Mouse (Mus musculus): ENCODE data around the gene Slc25a43.

Gene Slc25a43

DNA sequence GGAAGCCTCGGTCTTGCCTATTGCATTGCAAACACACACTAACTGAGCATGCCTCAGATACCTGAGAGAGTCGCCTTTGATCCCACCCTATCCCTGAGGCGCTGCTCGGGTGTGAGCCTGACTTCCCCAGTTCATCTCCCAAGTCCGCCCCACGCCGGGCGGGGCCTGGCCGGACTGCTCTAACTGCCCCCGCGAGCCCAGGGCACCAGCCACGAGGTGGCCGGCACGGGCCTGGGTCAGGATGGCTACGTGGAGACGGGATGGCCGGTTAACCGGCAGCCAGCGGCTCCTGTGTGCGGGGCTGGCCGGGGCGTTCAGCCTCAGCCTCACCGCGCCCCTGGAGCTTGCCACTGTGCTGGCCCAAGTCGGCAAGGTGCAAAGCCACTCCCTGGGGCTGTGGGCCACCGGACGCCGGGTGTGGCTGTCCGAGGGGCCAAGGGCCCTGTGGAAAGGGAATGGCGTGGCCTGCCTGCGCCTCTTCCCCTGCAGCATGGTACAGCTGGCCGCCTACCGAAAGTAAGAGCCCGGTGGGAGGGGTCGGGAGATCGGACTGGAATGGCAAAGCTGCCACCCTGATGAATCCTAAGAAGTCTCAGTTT is at the start of gene Slc25a43:
Gene Slc25a43, plus strand, starts transcription at position 157 of the 599 bp plus-strand sequence.
- in situ Hi-C loops (cut with MseI, MboI), result loop anchor here (10.0 kb wide), 2 partner anchors 99 to 119 kb away; partner anchors contain the start of gene Akap17b (in 1 of the 2)

DNA sequence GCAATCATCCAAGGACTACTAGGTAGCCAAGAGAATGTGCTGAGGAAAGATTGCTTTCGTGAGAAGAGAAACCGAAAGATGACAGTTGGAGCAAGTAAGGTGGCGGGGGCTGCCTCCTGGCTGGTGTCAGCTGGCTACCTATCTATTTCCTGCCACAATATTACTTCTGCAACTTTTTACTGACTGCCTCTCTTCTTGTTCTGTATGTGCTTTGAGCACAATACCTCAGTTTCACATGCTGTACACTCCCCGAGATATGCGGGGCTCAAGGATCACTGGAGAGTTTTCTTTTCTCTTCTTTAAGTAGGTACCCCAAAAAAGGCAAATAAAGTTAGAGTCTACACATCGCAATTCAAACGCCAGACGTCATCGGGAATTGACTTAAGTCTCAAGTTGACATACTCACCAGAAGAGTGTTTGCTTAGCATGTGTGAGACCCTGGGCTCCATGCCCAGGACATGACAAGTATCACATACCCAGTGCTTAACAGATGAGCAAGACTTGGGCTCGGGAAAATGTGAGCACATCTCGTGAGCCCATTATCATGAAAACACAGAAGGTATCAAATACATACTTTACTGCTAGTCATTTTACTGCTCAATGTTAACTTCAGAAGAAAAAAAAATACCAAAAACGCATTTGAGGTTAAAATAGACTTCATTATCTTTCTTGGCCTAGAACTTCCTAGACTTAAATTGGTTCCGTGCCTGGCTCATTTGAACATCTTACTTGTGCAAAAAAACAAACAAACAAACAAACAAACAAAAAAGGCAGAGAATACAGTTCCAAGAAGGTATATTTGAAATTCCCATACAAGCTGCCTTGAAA is 3.1 kb upstream of the Slc25a43 start:
- in situ Hi-C loops (cut with MseI, MboI), result loop anchor here (10.0 kb wide), 2 partner anchors 96 to 116 kb away; partner anchors contain the start of gene Akap17b (in 1 of the 2)

DNA sequence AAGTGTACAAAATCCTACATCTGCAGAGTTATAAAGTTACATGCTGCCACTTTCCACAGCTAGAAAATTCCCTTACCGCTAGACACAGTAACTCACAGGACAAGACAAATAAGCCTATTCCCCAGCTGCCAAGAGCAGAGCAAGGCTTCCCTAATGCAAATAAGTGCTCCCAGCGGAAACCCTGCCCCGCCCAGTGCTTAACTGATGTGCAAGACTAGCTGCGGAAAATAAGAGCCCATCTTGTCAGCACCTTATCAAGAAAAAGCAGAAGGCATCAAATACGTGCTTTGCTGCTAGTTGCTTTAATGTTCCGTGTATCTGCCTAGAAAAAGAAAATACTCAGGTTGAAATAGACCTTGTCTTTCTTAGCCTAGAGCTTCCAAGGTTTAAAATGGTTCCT is 2.2 kb upstream of the Slc25a43 start:
- in situ Hi-C loops (cut with MseI, MboI), result loop anchor here (10.0 kb wide), 2 partner anchors 96 to 116 kb away; partner anchors contain the start of gene Akap17b (in 1 of the 2)

DNA sequence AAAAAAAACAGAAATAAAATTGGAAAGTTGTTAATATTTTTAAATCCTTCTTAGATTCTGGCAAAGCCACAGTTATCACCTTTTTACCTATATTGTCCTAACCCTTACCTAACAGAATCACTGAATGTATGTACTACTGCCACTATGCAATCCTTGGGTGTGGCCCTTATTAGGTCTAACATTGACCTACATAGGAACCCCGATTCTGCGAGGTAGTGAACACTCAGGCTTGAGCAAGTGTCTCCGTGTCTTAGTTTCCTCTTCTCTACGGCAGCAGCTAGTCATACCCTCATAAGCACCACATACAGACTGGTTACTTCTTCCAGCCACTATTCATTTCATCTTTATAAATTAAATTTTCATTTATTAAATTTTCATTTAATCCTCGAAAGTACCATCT is 715 bp upstream of the Slc25a43 start:
- in situ Hi-C loops (cut with MseI, MboI), result loop anchor here (10.0 kb wide), 2 partner anchors 98 to 118 kb away; partner anchors contain the start of gene Akap17b (in 1 of the 2)

DNA sequence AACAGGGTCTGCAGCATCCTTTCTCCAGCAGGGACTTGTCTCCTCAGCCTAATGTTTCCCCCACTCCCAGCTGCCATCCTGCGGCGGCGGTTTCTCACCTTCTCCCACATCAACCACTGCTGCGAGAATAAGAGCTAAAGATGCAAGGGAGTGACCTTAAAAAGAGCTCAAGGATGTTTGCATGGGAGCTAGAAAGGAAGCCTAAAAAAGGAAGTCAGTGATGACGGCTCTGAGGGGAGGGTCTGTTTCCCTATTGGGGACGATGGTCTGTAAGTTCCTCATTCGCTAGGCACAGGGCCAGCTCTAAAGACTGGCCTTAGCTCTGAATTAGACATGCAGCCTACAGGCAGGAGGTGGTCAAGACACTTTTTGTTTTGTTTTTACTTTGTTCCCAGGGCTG is 1.3 kb downstream of the Slc25a43 start:
- in situ Hi-C loops (cut with MseI, MboI), result loop anchor here (10.0 kb wide), 2 partner anchors 100 to 120 kb away; partner anchors contain the start of gene Akap17b (in 1 of the 2)

DNA sequence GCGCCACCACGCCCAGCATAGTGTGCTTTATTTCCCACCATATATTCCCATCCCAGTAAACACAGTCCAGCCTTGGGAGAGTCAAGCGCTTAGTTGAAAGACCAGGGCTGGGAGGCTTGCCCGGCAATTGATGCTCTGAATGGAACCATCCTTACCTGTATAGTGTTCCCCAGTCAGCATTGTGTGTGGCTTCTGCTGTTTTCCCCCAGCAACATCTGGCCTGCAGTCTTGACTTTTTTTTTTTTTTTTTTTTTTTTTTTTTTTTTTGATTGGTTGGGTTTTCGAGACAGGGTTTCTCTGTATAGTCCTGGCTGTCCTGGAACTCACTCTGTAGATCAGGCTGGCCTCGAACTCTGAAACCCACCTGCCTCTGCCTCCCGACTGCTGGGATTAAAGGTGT is 1.9 kb downstream of the Slc25a43 start:
- in situ Hi-C loops (cut with MseI, MboI), result loop anchor here (10.0 kb wide), 2 partner anchors 101 to 121 kb away; partner anchors contain the start of gene Akap17b (in 1 of the 2)

DNA sequence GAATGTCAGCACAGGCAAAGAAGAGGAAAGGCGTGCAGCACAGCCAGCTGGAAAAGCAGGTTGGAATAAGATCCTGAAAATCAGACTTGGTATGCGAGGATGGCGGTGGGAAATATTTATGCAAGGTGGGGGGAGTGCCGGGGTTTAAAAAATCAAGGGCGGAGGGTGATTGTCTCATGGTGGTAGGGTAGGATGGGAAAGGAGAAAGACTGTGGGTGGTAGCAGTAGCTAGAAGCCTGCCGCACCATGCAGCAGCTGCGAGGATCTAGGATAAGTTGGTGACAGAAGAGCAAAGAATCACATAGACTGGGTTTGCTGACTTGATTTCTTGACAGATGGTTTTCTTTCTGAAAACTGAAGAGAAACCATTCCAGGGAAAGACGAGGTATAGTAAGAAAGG is 3.3 kb downstream of the Slc25a43 start:
- in situ Hi-C loops (cut with MseI, MboI), result loop anchor here (10.0 kb wide), 2 partner anchors 102 to 122 kb away; partner anchors contain the start of gene Akap17b (in 1 of the 2)

DNA sequence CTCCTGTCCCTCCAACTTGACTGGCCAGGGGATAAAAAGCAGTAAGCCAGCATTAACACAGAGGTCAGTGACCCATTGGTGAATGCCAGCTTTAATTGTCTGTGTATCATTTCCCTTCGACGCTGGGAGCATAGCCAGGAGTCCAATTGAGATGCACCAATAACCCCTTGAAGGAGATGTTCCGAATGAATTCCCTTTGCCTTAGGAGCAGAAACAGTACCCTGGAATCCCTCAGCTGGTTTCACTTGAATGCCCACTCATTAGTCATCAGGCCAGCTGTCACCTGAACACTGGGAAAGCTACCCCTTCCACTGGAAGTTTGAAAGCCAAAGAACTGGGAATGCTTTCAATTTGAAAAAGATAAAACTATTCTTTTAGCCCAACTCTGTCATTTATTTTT is 5.1 kb downstream of the Slc25a43 start:
- in situ Hi-C loops (cut with MseI, MboI), result loop anchor here (10.0 kb wide), 2 partner anchors 104 to 124 kb away; partner anchors contain the start of gene Akap17b (in 1 of the 2)

DNA sequence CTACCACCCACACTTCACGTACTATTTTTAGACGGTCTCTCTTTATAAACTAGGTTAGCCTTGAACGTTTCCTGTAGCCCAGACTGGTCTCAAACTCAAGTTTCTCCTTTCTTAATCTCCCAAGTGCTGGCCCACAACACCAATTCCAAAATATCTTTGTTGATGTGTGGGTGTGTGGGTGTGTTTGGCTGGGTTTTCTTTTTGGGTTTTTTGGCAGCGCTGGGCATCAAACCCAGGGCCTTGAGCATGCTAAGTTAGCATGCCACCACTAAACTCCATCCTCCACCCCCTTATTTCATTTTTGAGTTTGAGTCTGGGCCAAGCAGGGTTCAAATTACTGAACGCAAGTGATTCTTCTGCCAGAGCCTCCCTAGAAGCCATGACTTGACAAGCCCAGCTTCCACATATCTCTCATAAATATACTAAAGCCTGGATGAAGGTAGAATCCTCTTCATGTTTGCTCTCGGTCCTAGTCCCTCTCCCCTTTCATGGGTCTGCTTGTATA is 5.9 kb downstream of the Slc25a43 start:
- in situ Hi-C loops (cut with MseI, MboI), result loop anchor here (10.0 kb wide), 2 partner anchors 105 to 125 kb away; partner anchors contain the start of gene Akap17b (in 1 of the 2)

DNA sequence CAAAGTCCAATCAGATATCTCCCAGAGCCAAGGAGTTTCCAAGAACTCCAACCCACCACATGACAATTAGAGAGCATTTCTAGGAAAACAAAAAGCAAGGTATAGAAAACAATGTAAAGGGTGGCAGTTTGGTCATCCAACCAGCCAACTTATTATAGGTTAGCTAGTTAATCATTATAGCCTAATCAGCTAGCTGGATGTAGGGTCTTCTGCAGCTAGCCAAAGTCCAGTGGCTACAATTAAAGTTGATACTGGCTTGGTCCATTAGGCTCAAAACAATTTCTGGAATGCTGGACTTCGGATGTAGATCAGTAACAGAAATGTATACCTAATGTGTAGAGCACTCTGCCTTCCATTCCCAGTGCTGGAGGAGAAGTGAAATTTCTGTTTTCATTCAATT is 7.1 kb downstream of the Slc25a43 start:
- in situ Hi-C loops (cut with MseI, MboI), result no loop called here

DNA sequence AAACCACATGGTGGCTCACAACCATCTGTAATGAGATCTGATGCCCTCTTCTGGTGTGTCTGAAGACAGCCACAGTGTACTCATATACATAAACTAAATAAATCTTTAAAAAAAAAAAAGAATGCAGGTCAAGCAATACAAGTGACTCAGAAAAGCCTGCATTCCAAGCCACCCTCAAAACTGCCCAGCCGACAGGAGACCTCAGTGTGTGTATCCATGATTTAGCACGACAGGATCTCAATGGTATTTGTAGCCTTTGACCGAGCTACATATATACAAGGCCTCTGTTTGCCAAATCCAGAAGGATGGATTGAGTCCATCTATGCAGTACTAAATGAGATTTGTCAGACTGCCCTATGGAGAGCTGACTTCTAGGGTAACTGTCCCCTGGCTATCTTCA is 9.1 kb downstream of the Slc25a43 start:
- in situ Hi-C loops (cut with MseI, MboI), result no loop called here

DNA sequence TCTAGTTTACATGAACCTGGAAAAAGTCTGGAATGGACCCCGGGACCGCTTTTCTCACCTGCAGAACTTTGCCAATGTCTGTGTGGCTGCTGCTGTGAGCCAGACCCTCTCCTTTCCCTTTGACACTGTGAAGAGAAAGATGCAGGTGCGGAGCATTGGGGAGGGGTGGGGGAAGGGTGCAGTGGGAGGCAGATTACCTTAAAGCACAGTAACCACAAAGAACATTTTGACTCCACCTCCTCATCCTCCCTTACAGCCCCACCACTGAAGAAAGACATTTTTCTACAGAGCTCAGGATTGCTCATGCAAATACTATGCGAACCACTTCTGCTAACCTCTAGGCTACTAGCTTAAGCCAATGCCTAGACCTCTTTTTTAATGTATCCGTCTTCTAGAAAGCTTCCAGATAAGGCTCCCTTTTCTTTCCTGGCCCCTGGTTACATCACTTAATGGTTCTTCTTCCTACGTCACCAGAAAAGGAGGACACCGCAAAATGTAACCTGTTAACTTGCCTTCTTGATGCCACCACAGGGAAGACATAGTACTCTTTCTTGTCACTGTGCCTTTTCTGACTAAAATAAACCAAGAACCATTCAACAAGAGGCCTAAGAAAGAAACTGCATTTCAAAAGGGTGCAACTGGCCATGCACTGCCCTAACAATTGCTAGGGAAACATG is 14.5 kb downstream of the Slc25a43 start:
- in situ Hi-C loops (cut with MseI, MboI), result no loop called here

DNA sequence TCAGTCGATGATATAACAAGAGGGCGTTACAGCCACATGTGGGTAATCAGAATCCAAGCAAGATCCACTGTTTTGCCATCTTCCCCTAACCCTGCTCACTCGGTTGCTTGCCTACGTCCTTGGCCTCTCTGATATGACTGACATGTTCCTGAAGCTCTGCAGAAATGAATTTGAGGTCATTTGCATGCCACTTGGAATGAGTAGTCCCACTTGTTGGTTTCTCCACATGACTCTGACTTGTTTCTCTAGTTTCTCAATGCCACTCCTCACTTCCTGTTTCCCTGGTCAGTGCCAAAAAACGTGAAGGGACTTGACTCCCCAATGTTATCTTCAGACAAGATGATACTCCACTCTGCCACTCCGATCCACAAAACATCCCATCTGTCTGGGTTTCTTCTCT is 15.1 kb downstream of the Slc25a43 start:
- in situ Hi-C loops (cut with MseI, MboI), result no loop called here

DNA sequence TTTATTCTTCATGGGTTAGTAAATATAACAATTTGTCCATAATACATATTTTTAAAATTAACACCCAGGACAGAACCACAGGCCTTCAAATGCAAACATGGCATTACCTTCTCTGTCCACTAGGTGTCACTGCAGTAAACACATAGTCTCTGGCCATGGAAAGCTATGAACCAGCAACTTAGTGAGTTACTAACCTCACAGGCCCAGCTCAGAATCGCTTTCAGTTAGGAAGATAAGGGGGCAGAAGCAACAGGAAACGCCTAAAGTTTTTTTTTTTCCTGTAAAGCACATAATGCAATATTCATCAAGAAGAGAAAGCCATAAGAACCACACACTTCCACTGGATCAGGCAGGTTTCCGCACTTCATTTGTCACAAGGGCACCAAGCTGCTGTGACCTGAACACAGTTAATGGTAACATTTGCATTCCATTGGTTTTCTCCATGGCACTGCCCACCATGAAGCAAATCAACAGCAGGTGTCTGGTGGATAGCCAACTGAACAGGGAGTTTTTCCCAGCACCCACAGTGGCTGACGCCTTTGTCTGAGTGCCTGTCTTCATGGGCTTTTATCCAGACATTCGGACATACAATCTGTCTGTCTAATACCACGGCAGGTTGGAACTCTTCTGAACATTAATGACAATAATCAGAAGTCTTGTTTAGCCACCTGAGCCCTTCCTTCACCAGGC is 17.6 kb downstream of the Slc25a43 start:
- in situ Hi-C loops (cut with MseI, MboI), result no loop called here

DNA sequence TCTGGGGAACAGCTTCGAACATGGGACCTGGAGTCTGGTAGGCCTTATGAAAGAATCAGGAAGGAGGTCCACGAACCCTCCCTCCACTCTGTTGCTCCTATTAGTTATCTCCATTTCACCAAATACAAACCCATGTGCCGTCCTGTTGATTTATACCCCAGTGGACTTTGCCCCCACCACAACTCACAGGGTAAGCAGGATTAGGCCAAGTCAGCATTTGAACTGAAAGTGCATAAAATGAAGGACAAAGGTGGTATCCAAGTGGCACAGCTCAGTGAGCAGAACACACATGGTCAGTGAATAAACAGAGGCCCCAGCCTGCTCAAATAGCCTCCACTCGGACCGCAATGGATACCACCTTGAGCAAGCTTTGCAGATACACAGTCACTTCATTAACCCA is 18.8 kb downstream of the Slc25a43 start:
- in situ Hi-C loops (cut with MseI, MboI), result no loop called here

DNA sequence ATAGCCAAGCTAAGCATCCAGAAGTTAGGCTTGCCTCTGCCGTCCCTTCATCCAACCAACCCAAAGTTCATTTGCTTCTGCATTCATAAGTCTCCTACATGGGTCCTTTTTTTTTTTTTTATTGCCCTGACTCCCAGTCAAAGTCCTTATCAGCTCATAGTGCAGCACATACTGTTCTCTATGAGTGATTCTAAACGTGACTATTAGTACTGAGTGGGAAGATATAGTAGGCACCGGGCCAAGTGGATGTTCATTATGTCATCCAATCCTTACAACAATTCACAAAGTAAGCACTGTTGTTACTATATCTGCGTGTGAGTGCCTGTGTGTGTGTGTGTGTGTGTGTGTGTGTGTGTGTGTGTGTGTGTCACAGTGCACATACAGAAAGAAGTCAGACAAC is 19.4 kb downstream of the Slc25a43 start:
- in situ Hi-C loops (cut with MseI, MboI), result no loop called here

DNA sequence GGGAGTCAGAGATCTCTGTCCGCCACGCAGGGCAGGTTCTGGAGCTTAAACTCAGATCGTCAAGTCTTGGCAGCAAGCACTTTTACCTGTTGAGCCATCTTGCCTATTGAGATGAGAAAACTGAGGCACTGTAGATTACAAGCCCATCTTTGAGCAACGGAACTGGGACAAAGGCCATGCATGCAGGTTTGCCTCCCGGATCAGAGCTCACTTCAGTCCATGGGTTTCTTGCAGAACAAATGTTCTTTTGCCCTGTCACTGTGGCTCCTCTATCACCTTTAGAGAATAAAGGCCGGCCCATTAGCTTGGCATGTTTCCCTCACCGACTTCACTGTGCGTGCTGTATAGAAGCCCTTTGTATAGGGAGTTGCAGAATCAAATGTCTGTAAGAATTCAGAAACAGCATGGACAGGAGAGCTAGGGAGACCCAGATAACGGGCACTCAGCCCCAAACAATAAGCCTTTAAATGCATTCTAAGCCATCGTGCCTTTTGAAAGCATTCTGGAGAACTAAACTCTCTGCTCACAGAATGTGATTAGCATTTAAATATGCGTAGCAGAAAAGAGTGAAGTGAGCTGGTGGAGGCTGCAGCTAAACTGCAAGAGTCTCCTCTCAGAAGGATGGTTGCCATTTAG is 20.0 kb downstream of the Slc25a43 start:
- in situ Hi-C loops (cut with MseI, MboI), result no loop called here

DNA sequence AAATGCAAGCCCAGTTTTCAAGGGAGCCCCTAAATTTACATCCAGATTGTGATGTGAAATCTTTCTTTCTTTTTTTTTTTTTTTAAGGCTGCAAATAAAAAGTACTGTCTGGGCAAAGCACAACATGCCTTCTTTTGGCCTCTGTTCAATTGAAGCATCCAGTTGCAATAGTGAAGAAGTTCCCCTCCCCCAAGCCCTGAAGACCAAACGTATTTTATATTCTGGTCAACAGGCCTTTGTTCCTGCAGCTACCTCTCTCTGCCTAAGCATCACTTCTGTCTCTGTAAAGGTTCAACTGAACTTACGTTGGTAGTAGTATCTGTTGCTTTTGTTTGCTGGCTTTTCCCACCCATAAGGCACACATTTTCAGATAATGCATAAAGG is 20.5 kb downstream of the Slc25a43 start:
- in situ Hi-C loops (cut with MseI, MboI), result no loop called here

DNA sequence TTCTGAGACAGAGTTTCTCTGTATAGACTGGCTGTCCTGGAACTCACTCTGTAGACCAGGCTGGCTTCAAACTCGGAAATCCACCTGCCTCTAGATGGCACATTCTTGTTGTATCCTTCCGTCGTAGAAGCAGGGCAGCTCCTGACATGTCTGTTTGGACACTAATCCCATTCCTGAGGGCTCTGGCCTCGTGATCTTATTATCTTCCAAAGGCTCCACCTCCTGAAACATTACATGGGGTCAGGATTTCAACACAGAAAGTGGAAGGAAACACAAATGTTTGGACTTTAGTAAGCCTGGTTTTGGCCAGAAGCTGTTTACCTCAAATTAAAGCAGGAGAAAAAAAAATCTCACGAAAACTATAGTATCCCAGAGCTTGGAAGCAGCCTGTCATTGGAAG is 23.9 kb downstream of the Slc25a43 start:
- in situ Hi-C loops (cut with MseI, MboI), result no loop called here

DNA sequence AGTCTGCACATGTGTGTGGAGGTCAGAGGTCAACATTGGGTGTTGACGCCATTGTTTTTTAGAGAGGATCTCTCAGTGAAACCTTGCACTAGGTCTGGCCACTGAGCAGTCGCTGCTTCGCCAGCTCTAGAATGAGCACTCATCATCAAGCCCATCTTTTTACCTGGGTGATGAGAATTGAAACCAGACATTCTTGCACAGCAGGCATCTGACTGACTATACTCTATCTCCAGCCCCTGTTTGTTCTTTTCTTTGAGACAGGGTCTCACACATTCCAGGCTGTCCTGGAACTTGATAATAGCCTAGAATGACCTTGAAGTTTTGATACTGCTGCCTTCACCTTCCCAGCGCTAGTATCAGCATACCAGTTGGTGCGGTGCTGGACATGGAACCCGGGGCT is 29.1 kb downstream of the Slc25a43 start:
- in situ Hi-C loops (cut with MseI, MboI), result no loop called here

DNA sequence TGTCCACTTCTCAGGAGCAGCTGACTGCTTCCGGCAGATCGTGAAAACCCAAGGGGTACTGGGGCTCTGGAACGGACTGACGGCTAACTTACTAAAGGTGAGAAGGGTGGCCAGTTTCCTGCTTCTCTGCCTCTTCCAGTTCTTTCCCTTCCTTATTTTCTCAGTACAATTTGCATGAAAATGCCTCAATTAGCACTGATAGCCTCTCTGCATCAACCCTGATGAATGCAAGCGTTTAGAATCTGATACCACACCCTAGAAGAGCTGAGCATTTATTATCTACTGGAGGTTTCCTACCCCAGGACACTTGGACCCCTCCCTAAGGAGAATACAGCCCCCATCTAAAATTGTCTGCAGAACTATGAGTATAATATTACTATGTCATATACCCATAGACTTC is 32.1 kb downstream of the Slc25a43 start:
- in situ Hi-C loops (cut with MseI, MboI), result no loop called here

Measured in mouse trophoblast stem cell (cell line).